Mouse (Mus musculus) cerebellum, postnatal 14 days (tissue): Measurements from ENCODE around the gene Erc2.

Experiments
- DNase-seq, 2 experiments: peaks; one replicate each; pipeline ENCODE4 v3.0.0; 2021; ENCODE audit warnings: mixed read lengths in 2 of 2

The Erc2 gene

GRCm38 (mm10) chr14:28475421-28475820, 853.2 kb downstream of the Erc2 start:
- DNase-seq, result no peak

GRCm38 (mm10) chr14:28476746-28477145, 854.5 kb downstream of the Erc2 start:
- DNase-seq, result no peak

GRCm38 (mm10) chr14:28480866-28481265, 858.6 kb downstream of the Erc2 start:
- DNase-seq, result no peak

- DNase-seq, result no peak
These were observed 871.6 kb downstream of the Erc2 start for GRCm38 (mm10) chr14:28493806-28494205.

DNA sequence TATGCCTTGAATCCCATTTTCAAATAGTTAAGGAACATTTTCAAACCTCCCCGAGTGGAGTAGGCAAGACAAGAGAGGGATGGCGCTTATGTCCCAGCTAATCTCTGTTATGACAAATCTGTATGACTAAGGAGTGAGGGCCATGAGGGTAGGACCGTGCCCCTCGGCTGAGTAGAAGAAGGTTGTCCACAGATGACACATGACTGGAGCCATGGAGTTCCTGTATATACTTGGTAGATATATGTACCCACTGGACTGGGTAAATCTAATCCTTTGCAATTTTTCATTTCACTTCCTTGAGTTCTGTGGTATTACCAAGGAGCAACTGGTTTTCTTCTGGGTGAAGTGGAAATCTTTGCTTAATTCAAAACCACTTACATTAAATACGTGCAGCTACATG, 872.0 kb downstream of the Erc2 start:
- no peak for DNase-seq

DNA sequence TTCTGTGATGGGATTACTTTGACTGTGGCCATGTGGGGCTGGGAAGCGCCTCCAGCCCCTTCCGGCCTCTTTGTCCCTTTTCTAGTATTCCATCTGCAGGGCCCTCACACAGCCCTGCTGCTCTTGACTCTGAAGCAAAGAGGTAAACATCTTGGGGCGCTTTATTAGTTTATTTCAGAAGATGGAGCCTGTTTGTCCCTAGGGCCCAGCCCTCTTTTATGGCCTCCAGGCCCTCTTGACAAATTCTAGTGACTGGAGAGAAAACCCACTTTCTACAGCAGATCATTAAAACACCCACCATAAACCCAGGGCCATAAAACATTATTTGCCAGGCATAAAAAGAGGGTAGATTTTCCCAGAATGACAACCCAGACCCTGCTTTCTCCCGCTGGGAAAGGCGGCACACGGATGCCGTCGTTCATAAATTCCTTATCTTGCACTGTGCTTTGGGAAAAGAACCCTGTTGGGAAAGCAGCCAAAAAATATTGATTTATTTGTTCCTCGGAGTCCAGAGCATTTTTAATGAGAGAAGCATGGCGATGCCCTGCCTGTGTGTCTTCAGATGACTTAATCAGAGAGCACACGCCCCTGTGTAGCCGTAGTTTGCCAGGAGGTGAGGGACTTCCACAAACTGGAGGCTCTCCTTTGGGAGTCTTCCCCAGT, 879.1 kb downstream of the Erc2 start:
- DNase-seq, result no peak

DNA sequence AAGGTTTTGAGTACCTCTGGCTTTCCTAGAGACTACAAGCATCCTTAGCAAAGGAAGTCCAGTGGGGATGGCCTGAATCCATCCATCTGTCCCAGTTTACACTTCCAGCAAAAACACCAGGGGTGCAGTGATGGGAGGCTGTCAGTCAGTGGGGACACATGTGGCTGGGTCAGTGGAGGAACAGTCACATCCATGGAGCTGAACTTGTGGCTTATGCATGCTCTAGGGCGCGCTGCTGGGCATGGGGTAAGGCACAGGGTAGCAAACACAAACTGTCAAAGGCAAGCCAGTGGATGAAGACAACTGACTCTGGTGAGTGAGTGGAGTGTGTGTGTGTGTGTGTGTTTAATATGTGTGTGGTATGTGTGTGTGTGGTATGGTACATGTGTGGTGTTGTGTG, 881.0 kb downstream of the Erc2 start:
- no peak for DNase-seq

DNA sequence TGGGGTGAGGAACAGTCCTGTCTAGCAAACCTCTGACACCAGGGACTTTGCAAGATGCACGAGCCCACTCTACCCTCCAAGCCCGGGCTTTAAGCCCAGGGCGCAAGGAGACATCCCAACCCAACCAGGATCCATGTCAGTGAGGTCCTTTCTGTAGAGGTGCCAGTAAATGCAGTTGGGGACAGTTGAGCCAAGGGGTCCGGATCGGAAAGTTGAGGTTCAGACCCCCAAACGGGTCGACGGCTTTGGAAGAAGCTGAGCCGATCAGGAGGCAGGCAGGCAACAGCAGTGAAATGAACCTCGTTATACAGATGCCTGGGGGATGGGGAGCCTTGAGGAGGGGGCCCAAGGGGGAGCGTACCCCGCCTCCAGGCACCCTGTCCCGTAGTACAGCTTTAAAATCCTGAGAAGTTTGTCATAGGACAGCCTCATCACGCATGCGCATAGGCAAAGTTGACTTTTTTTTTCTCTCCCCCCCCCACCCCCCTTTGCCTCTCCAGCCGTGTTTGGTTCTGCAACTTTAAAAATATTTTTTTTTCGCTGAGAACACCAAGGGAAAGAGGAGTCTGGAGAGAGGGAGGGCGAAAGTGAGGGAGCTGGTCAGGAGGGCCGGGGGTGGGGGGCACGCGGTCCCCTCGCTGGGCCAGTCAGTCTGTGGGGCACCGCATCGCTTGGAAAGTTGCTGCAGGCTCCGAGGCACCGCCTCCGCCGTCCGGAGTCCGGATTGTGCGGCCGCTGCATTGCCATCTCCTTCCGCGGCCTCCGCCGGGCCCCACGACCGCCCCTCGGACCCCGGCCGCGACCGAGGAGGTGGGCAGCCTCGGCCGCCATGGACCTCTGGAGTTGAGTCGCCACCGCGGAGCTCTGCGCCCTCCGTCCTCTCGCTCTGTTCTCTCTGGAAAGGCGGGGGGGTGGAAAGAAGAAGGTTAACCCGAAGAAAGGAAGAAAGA, 882.1 kb downstream of the Erc2 start, which contains the start of gene Wnt5a:
Gene Wnt5a (plus strand): TSS at position 650 of the 950 bp plus-strand sequence.
- DNase-seq, result peak; percentile 25 to 34

- peak; percentile 39 to 42 for DNase-seq
These were observed 882.9 kb downstream of the Erc2 start for GRCm38 (mm10) chr14:28505051-28505585.

DNA sequence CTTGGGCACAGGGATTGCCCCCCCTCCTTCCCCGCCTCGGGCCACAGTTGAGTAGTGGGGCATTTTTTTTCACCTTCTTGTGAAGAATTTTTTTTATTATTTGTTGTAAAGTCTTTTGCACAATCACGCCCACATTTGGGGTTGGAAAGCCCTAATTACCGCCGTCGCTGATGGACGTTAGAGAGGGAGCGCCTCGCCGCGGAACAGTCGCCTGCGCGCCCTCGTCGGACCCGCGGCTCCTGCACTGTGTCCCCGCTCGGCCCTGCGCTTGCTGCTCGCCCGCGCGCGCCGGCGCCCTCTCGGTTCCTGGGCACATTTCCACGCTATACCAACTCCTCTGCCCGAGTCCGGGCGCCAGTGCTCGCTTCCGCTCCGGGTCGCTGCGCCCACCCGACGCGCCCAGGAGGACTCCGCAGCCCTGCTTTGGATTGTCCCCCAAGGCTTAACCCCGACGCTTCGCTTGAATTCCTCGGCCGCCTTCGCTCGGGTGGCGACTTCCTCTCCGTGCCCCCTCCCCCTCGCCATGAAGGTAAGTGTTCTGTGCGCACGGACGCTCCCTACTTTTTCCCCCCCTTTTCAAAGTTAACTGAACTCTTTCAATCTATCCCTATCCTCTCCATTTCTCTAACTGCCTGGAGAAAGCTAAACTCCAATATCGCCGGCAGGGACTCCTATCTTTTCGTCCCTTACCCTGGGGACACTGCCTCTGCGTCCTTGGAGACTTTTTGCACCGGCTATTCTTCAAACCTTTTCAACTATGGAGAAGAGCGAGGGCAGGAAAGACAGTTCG, 883.6 kb downstream of the Erc2 start:
- peak; percentile 59 to 66 for DNase-seq

DNA sequence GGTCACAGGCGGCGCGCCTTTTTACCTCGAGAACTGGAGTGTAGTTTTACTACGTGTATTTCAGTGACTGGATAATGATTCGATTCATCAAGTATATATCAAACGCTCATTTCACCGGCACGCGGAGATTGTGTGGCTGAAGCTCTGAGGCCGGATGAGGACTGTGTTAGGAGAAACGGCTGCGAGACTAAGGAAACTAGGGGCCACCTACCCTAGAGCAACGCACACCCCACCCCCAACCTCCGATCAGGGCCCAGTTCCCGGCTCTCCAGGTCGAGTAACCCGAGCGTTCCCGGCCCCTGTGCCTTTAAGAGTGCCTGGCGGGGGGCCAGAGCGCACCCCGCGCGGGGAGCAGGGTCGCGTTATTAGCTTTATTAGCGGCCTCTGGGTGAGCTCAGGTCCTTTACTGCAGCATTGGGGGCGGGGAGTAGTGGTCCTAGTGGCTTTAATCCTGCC, 884.2 kb downstream of the Erc2 start:
- DNase-seq, result peak; percentile 49 to 58

DNA sequence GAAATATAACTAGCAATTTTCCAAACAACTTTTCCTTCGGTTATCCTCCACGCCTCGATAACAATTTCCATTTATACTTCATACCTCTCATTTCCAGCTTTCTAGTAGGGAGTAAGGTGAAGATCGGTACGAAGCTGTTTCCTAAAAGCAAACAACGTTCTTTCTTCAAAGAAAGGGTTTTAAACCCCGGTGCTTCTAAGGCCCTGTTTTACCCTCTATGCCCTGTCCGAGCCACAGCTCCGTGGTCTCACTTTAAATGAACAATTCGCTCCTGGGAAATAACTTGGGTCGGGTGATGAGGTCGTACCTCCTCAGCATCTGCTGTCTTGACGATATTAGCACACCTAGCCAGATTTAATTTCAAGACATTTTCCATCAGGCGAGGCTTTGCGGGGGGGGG, 884.8 kb downstream of the Erc2 start:
- peak in 1 of 2 experiments; percentile 16 for DNase-seq

DNA sequence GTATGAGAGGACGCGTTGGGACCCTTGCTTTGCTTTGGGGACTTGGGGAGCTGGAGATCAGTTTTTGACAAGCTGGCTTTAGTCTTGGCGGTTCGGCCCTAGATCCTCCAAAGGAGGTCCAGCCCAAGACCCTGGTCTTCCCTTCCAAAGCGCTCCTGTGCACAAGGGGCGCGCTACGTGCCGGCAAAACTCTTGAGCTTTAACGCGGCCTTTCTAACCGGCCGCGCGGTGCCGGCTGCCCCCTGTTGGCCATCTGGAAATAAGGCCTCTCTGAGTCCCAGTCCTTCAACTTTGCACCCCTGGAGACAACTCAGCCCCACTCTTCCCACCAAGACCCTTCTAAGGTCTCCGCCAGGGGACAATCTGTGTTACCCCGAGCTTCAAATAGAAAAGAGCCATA, 885.2 kb downstream of the Erc2 start:
- DNase-seq, result peak; percentile 83 to 84

- DNase-seq, result peak in 1 of 2 experiments; percentile 18
These were observed 886.3 kb downstream of the Erc2 start for GRCm38 (mm10) chr14:28508288-28509258.

DNA sequence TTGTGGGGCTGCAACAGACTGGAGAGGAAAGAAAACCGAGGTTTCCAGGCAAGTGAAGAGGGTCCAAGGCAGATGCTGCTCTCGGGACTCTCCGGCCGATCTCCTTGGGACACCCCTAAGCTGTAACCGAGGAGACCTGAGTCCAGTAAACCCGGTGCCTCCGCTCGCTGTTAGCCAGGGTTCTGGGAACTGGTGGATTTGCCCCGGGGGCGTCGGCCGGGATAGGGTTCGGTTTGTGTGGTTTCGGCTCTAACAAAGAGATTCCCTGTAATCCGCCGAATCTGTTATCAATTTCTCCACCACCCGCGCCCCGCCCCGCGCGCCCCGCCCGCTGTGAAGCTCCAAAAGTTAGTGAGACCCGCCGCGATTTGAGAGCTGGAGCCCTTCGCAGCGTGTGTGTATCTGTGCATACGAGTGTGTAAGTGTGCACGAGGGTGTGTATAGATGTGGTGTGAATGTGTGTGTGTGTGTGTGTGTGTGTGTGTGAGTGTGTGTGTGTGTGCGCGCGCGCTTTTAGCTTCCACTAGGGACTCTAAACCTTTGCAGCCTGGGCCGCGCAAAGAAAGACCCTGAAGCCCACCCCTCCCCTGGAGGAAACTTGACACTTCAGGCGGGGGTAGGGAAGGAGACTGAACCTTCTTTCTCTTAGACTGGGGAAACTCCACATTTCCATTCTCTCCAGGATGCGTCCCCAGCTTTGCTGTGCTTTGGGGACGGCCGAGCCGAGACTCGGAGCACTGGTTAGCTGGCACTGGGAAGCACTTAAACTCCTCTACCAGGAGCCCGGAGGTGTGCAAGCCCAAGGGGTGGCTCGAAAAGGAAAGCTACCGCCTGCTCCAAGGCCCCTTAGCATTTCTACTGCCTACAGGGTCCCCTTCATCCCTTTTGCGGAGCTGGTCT, 887.5 kb downstream of the Erc2 start:
- DNase-seq, result peak; percentile 33 to 40

DNA sequence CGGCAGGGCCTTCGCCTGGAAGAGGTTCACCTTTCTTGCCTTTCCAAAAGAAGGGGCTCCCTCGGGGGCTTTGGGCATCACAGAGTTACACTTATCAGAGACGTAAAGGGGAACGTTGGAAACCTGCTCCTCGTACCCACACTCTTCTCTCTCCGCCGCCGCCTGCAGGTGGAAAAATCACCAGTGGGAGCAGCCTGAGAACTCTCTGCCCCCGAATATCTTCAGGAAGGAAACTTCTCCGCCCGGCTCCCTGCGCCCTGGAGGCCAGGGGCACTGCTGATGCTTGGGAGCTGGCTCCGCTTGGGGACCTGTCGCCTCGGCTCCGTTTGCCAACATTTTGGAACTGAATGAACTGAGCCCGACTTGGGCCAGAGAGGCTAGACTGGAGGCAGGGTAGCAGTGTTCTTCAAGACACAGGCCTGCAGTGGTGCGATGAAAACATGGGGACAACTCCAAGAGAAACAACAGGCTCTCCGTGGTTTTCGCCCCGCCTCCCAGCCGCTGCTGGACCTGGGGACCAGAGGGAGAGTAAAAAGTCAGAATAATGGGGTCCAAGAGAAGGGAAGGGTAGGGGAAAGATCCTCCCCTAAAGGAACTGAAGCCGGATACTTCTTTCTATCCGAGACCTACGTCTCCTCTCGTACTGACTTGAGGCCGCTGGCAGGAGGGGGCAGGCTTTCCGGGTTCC, 888.3 kb downstream of the Erc2 start:
- peak; percentile 54 to 67 for DNase-seq

- DNase-seq, result peak; percentile 28 to 36
These were observed 888.9 kb downstream of the Erc2 start for GRCm38 (mm10) chr14:28511029-28511651.

- DNase-seq, result peak in 1 of 2 experiments; percentile 0
These were observed 890.8 kb downstream of the Erc2 start for GRCm38 (mm10) chr14:28512805-28513590.
